Mouse (Mus musculus) midbrain, embryonic 12.5 days (tissue): Measurements from ENCODE around the gene Mex3d. TPM values are rescaled to one million over a fixed set of nuclear protein-coding genes. Genes with fewer than 3 reads are reported as not detected.

Experiments used
- ATAC-seq: fragments of 200-750 bp; cut with Nextera tagmentation; 2 replicates; pipeline ENCODE4 v1.8.0; 2017; ENCODE audit warnings: low read depth, moderate TSS enrichment, moderate library complexity; ENCODE audit not compliant: low FRiP score
- H3K27ac ChIP-seq: fragments of 300-500 bp; sonication (generic); replicated peaks from 2 replicates; pipeline ENCODE4 v1.5.1; 2016; ENCODE audit warnings: mild to moderate bottlenecking
- H3K27me3 ChIP-seq: fragments of 300-500 bp; sonication (generic); 2 replicates; pipeline ENCODE4 v1.6.1; 2016; ENCODE audit warnings: mild to moderate bottlenecking
- H3K36me3 ChIP-seq: fragments of 300-500 bp; sonication (generic); 2 replicates; pipeline ENCODE4 v1.6.1; 2016
- H3K4me1 ChIP-seq: fragments of 300-500 bp; sonication (generic); 2 replicates; pipeline ENCODE4 v1.6.1; 2016
- H3K4me2 ChIP-seq: fragments of 300-500 bp; sonication (generic); replicated peaks from 2 replicates; pipeline ENCODE4 v1.6.1; 2016; ENCODE audit warnings: mild to moderate bottlenecking, moderate library complexity
- H3K4me3 ChIP-seq: fragments of 300-500 bp; sonication (generic); 2 replicates; pipeline ENCODE4 v1.5.1; 2016; ENCODE audit warnings: mild to moderate bottlenecking
- H3K9ac ChIP-seq: fragments of 300-500 bp; sonication (generic); replicated peaks from 2 replicates; pipeline ENCODE4 v1.6.1; 2016; ENCODE audit warnings: mild to moderate bottlenecking, moderate library complexity
- H3K9me3 ChIP-seq: fragments of 300-500 bp; sonication (generic); 2 replicates; pipeline ENCODE4 v1.6.1; 2016; ENCODE audit warnings: mild to moderate bottlenecking
- WGBS: fragments of 180-500 bp; shearing (Covaris S2); methylation state at CpG from one replicate; pipeline ENCODE4 v1.1.7; 2016; 5-methylcytosine and 5-hydroxymethylcytosine counted together
- polyA plus RNA-seq: library from polyadenylated mRNA; unstranded; fragments of >200 nt; fragmentation: Nextera tagmentation; extraction: Ambion mirVana; gene quantifications from 2 replicates; pipeline ENCODE4 v1.2.1, GENCODE M21; 2016

The Mex3d gene
- polyA plus RNA-seq, 1 experiment from 2014 or later: 18.4 TPM

DNA sequence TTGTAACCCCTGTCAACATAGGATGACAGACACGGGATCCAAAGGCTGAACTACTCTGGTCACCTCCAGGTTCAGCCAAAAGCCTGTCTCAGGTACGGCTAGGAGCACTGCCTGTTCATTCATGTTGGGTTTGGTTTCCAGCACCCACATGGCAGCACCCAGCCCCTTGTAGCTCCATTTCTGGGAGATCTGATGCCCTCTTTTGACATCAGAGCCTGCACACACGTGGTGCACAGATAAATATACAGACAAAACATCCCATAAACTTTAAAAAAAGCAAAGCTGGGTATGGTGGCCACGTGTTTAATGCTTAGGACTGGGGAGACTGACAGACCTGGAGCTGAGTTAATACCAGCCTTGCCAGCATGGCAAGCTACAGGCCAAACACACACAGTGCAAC is 20.5 kb upstream of the Mex3d start:
- Histone ChIP-seq H3K4me3 (no peak overlapping the region), H3K27ac (no peak overlapping the region), H3K9me3 (no peaks in the 10 kb centered on the region), H3K4me1 (peaks cover 25% of the 10 kb centered on the region), H3K27me3 (no peaks in the 10 kb centered on the region), H3K36me3 (peaks cover 54% of the 10 kb centered on the region), H3K4me2 (peak overlapping the region; percentile 85; the same call in 1 of the 2 replicates), H3K9ac (peak overlapping the region; percentile 90; the same call in 1 of the 2 replicates)
- ATAC-seq: no peak
- 56% methylated on average over 4 of the region's 4 CpGs for WGBS

DNA sequence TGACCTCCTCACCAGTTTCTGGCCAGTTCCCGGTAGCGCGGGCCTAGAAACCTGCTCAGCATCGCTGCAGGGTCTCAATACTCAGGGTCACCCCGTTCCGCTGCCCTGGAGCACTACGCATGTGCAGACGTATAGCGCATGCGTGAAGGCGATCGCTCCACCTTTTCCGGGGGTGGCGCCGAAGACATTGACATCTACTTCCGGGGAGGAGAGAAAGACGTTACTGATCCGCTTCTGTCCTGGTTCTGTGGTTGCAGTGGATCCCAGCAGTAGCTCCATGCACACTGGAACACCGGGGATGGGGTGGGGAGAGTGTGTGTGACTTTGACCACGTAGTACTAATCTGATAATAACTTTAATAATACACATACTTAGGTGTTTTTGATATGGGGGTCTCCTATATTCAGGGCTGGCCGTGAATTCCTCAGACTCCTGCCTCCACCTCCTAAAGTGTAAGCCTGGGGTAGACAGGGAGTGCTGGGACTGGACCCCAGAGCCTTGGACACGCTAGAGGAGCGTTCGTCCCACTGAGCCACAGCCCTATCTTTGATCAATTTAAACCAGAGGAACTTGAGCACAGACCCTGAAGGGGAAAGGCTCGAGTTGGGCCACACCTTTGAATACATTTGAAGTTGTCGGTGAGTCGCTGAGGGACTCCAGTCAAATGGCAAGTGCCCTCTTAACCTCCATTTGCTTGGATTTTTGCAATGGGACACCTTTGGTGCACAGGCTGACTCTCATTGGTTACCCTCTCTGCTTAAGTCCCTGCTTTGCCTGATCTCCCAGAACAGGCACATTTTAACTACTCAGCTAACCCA is 19.4 kb upstream of the Mex3d start, which contains the start of gene Uqcr11:
Gene Uqcr11 (minus strand): TSS at position 147 of the 818 bp plus-strand sequence.
- Histone ChIP-seq H3K27ac (peak within 1 kb of the TSS; percentile 84), H3K9me3 (no peaks in the 10 kb centered on the region), H3K9ac (peak within 1 kb of the TSS; percentile 90), H3K36me3 (peaks cover 54% of the 10 kb centered on the region), H3K4me1 (peaks cover 25% of the 10 kb centered on the region), H3K4me3 (peak within 1 kb of the TSS; percentile 86), H3K4me2 (peak within 1 kb of the TSS; percentile 85), H3K27me3 (no peaks in the 10 kb centered on the region)
- WGBS: 2% methylated on average over 27 of the region's 27 CpGs
- ATAC-seq: peak; percentile 78

DNA sequence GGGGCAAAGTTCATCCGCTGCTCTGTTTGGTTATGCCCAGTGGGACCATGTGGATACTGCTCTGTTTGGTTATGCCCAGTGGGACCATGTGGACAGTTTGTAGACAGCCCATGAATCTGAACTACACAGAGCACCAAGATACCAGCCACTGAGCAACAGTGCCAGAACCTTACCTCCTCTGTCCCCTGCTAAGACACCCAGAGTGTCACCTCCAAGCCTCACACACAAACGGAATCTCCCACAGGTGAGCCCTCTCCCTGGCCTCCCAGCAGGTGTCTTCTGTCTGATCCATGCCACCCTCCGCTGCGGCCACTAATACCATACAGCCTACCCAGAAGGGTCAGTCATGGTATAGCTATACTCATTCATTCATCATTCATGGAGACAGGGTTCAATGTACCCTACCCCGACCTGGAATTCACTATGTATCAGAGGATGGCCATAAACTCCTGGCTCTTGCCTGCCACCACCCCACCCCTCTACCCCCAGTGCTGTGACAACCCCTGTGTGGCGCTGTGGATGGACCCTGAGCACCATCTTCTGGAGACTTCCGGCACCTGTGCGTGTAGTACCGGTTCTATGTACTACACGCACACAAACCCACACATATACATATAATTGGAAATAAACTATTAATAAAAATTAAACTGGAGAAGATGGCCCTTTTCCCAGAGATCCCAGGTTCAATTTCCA is 18.2 kb upstream of the Mex3d start:
- peaks cover 31% of the 10 kb centered on the region for H3K4me1 ChIP-seq
- no peaks in the 10 kb centered on the region for H3K27me3 ChIP-seq
- H3K9me3 ChIP-seq: no peaks in the 10 kb centered on the region
- H3K36me3 ChIP-seq: peaks cover 46% of the 10 kb centered on the region
- H3K9ac ChIP-seq: peak overlapping the region; percentile 90
- WGBS: 59% methylated on average over 10 of the region's 10 CpGs
- H3K4me3 ChIP-seq: peak overlapping the region; percentile 86
- H3K4me2 ChIP-seq: peak overlapping the region; percentile 85
- ATAC-seq: no peak
- no peak overlapping the region for H3K27ac ChIP-seq

DNA sequence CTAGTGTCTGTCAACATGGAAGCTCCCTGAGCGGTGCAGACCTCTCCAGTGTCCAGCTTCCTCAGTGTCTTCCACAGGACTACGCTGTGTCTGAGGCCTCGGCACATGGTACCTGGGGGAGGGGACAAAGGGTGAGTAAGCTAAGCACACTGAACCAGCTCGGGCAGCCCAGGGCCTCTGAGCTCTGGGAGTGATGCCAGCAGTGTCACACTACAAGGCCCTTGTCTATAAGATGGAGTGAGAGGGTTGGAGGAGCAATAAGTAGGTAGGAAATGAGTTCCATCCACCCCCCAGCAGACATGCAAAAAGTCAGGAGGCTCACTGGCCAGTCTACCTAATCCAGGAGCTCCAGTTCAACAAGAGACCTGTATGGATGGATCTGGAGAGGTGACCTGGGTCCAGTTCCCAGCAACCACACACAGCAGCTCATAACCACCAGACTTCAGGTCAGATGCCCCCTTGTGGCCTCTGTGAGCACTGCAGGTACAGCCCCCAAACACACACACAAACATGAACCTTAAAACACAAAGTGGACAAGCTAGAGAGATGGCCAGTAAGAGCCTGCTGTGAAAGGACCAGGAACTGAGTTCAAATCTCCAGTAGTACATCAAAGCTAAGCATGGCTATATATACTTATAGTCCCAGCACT is 15.7 kb upstream of the Mex3d start:
- ATAC-seq: no peak
- H3K4me3 ChIP-seq: no peak overlapping the region
- H3K27ac ChIP-seq: no peak overlapping the region
- H3K9me3 ChIP-seq: no peaks in the 10 kb centered on the region
- WGBS: 97% methylated on average over 4 of the region's 4 CpGs
- H3K4me2 ChIP-seq: no peak overlapping the region
- no peaks in the 10 kb centered on the region for H3K27me3 ChIP-seq
- H3K4me1 ChIP-seq: peaks cover 41% of the 10 kb centered on the region
- H3K9ac ChIP-seq: no peak overlapping the region
- H3K36me3 ChIP-seq: peaks cover 30% of the 10 kb centered on the region

DNA sequence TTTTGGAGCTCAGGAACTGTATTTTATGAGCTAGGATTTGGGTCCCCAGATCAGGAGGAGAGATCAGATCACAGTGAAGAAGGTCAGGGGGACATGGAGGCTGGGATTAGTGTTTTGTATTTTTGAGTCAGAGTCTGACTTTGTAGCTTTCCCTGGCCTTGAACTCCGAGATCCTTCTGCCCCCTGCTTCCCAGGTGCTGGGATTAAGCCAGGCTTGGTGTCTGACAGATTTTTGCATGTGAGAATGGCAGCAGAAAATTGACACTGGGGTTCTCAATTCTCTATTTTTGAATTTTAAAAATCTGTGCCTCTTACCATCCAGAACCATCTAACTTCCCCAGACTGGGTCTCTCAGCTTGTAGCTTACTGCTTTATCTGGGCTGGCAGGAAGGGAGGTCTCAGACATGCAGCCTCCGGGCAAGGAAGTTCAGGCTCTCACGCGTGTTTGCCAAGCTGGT is 13.3 kb upstream of the Mex3d start:
- Histone ChIP-seq H3K4me3 (peak overlapping the region; percentile 72; the same call in 1 of the 2 replicates), H3K4me1 (peaks cover 44% of the 10 kb centered on the region), H3K27me3 (no peaks in the 10 kb centered on the region), H3K27ac (peak overlapping the region; percentile 89), H3K9ac (peak overlapping the region; percentile 55), H3K4me2 (peak overlapping the region; percentile 81), H3K9me3 (no peaks in the 10 kb centered on the region), H3K36me3 (peaks cover 37% of the 10 kb centered on the region)
- ATAC-seq: no peak
- WGBS: 84% methylated on average over 4 of the region's 4 CpGs

DNA sequence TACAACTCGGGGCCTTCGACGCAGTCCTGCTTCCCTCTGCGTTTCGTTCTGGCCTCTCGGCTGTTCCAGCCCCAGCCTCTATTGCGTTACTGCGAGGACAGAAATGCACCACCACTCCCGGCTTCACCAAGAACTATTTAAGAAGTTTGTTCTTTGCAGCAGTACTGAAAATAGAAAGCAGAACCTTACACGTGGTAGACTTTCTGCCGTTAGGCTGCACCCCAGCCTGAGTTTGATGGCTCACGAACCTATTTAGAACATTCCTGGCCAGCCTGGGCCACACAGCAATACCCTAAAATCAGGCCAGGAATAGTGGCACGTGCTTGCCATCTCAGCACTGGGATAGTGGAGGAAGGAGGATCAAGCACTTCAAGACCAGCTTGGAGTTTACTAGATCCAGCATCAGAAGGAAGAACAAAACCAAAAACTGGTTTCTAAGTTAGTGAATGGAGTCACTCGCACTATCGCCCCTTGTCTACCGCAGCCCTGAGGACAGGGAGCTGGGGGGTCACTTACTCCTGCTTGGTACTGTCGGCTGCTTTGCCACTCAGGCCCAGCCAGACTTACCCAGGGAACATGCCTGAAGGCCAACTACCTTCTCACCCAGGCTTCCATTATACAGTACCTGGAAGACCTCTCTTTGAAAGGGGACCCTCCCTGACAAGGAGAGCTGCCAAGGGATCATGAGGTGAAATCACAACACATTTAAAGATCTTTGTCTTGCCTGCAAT is 12.7 kb upstream of the Mex3d start:
- Histone ChIP-seq H3K9ac (peak overlapping the region; percentile 55), H3K4me2 (peak overlapping the region; percentile 81), H3K27ac (peak overlapping the region; percentile 89), H3K27me3 (no peaks in the 10 kb centered on the region), H3K4me1 (peaks cover 38% of the 10 kb centered on the region), H3K4me3 (peak overlapping the region; percentile 72), H3K36me3 (peaks cover 43% of the 10 kb centered on the region), H3K9me3 (no peaks in the 10 kb centered on the region)
- WGBS: 13% methylated on average over 17 of the region's 17 CpGs
- no peak for ATAC-seq

DNA sequence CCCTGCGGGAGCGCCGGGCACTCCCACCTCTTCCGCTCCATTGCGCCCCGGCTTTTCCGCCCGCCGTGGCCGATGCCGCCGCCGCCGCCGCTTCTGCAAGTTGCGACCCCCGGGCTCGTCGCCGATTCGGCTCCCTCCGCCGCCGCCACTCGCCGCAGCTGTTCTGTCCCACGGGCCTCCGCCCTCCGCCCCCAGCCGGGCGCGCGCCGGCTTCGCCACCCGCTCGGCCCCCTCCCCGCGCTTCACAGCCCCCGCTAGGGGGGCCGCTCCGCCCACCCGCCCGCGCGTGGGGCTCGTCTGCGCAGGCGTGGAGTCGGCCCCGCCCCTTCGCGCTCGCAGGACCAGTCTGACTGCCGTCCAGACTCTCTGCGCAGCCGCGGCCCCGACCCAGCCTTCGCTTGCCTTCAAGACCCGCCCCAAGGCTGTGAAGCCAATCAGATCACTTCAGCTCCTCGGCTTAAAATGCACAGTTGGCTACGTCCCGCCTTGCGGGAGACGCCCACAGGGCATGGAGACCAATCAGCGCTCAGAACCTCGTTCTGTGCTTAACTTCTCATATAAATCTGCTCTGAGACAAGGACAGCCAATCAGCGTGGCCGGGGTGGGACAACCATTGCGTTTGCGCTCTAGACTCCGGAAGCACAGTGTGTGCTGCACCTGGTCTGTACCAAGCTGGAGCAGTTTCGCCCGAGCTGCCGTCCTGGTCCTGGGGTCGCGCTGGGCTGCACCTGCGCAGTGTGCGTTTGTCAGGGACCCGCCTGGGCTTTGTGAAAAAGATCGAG is 11.9 kb upstream of the Mex3d start, which contains the start of gene Mbd3:
Gene Mbd3 (minus strand): TSS at position 360 of the 782 bp plus-strand sequence.
- Histone ChIP-seq H3K4me2 (peak within 1 kb of the TSS; percentile 81), H3K36me3 (peaks cover 50% of the 10 kb centered on the region), H3K9ac (peak within 1 kb of the TSS; percentile 89), H3K27ac (peak within 1 kb of the TSS; percentile 99), H3K4me3 (peak within 1 kb of the TSS; percentile 72), H3K27me3 (no peaks in the 10 kb centered on the region), H3K9me3 (no peaks in the 10 kb centered on the region), H3K4me1 (peaks cover 34% of the 10 kb centered on the region)
- 1% methylated on average over 78 of the region's 82 CpGs for WGBS
- peak; percentile 95 for ATAC-seq

DNA sequence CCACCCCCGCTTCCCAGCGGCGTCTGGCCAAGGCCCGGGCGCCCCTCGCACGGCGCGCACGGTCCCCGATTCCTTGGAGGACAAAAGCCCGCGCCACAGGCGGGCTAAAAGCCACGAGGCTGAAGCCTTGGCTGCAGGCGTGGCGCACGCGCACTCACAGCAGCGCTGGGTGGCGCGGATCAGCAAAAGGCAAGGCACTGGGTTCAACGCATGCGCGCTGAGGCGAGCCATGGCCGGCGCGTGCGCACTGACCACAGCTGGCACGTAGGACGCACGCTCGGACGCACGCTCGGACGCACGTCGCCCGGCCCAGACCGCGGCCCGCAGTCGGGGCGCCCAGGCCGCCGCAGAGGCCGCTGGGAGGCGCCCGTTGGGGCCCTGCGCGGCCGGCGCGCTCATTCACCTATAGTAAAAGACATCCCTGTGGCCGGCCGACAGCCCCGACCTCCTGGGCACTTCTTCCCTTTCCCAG is 11.3 kb upstream of the Mex3d start:
- no peaks in the 10 kb centered on the region for H3K27me3 ChIP-seq
- ATAC-seq: peak; percentile 80
- H3K4me3 ChIP-seq: peak overlapping the region; percentile 72
- H3K4me2 ChIP-seq: peak overlapping the region; percentile 81
- peaks cover 50% of the 10 kb centered on the region for H3K36me3 ChIP-seq
- H3K4me1 ChIP-seq: peaks cover 35% of the 10 kb centered on the region
- H3K27ac ChIP-seq: peak overlapping the region; percentile 99
- H3K9me3 ChIP-seq: no peaks in the 10 kb centered on the region
- under 1% methylated on average over 59 of the region's 59 CpGs for WGBS
- peak overlapping the region; percentile 89 for H3K9ac ChIP-seq

DNA sequence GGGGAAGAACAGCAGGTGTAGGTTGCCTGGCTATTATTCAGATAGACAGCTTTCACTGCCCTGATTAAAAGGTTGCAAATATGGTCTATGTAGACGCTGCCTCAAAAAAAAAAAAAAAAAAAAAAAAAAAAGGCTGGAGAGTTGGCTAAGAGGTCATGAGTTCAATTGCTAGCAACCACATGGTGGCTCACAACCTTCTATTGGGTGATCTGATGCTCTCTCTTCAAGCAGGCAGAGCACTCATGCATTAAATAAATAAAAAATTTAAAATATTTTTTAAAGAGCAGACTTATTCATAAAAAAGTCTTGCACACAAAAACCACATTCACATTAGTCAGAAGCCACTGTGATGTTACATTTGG is 10.7 kb upstream of the Mex3d start:
- WGBS: 0% methylated on average over 1 of the region's 1 CpGs
- Histone ChIP-seq H3K4me3 (peak overlapping the region; percentile 72), H3K4me2 (peak overlapping the region; percentile 81), H3K36me3 (peaks cover 50% of the 10 kb centered on the region), H3K9ac (peak overlapping the region; percentile 89), H3K27me3 (no peaks in the 10 kb centered on the region), H3K4me1 (peaks cover 37% of the 10 kb centered on the region), H3K9me3 (no peaks in the 10 kb centered on the region), H3K27ac (peak overlapping the region; percentile 99)
- no peak for ATAC-seq

DNA sequence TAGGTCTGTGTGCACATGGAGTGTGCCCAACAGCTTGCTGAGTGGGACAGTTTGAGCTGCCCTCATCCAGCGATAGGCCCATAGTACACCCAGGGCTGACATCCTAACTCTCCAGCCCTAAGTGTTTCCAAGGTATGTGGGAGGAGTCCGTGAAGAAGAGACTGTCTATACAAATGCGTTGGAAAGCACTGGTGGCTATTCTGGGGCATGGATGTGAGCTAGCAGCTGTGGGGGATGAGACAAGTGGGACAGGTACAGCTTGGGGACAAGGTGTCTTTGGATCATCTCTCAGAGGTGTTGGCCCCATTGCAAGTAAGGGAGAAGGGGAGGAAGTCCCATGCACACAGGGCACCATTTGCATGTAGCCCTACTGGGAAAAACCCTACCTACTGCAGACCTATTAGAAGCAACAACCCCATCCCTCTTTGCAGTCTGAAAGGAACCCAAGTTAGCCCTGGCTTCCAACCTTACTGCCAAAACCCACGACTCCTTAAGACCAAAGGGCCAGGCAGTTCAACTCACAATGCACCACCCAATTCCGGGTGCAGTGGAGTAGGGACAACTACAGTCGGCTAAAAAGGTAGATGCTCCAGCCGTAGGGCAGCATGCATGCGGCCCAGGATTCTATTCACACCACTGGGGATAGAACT is 10.2 kb upstream of the Mex3d start:
- peaks cover 37% of the 10 kb centered on the region for H3K4me1 ChIP-seq
- peak overlapping the region; percentile 99 for H3K27ac ChIP-seq
- 55% methylated on average over 8 of the region's 8 CpGs for WGBS
- no peaks in the 10 kb centered on the region for H3K9me3 ChIP-seq
- H3K36me3 ChIP-seq: peaks cover 50% of the 10 kb centered on the region
- H3K9ac ChIP-seq: peak overlapping the region; percentile 89
- H3K27me3 ChIP-seq: no peaks in the 10 kb centered on the region
- ATAC-seq: no peak
- peak overlapping the region; percentile 81 for H3K4me2 ChIP-seq
- H3K4me3 ChIP-seq: peak overlapping the region; percentile 72
